Mouse (Mus musculus): ENCODE measurements around the gene Nr2c2ap.

Gene Nr2c2ap

GRCm38 (mm10) chr8:70117611-70118010, 13.5 kb upstream of the Nr2c2ap start:
- in situ Hi-C loops (cut with MboI; ENCODE audit: low pct_unique_long_range_greater_than_20kb in 1 of 2, low sequenced_read_pairs in 2 of 2, unreplicated experiment in 1 of 2) = no loop called here

DNA sequence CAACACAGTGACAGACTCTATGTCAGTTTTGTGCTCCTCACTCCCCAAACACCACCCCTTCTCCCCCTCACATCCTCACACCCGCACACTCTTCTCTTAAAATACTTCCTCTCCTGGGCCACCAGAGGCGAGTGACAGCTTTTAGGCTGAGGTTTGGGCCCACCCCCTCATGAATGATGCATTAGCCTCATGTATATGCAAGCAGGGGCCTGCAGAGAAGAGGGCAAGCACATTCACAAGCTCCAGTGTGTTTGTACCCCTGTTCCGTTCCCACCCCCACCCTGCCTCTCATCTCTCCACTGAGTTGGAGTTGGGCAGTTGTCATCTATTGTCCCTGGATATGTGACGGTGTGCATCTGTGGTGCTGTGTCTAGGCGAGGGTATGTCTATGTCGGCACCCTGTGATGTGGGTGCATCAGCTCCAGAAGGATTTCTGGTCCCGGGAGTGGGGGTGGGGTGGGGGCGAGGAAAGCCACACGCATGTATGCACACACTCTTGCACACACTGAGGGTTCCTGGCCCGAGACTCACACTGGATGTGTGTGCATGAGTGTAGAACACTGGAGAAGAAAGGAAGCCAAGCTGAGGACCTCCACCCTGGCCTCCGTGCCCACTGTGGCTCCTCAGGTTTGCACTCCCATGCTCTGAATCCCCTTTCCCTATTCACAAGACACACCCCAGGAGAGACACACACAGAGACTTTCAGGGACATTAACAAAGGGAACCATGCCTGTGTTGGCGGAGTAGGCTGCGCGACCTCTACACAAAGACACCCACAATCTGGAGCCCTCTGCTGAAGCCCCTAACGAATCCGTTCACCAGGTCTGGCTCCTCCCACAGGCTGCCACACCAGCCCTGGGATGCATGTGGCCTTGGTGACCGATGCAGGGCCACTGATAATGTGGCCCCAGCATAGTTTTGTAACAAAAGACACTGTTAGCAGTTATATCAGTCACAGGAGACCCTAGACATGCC, 12.1 kb upstream of the Nr2c2ap start:
- in situ Hi-C loops (cut with MboI; ENCODE audit: low pct_unique_long_range_greater_than_20kb in 1 of 2, low sequenced_read_pairs in 2 of 2, unreplicated experiment in 1 of 2) = no loop called here

DNA sequence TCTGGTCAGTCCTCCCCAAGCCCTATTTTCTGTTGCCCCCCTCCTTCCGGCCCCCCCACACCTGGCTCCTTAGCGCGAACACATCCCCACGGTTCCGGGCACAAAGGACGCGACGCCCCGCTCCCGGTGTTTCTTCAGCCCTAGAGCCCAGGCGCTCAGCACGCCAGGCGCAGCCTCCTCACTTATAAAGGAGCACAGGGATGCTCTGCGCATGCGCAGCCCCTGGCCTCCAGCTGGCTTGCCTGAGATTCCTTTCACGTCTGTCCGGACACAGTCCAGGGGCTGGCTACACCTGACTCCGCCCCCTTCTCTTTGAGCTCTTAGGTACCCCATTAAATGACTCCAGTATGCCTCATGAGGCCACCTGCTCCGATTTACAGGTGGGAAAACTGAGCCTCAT, 10.5 kb upstream of the Nr2c2ap start, which contains the start of gene Ncan:
Gene Ncan (minus strand): TSS at position 207 of the 400 bp plus-strand sequence.
- in situ Hi-C loops (cut with MboI; ENCODE audit: low pct_unique_long_range_greater_than_20kb in 1 of 2, low sequenced_read_pairs in 2 of 2, unreplicated experiment in 1 of 2) = no loop called here

GRCm38 (mm10) chr8:70122863-70123262, 8.3 kb upstream of the Nr2c2ap start:
- in situ Hi-C loops (cut with MboI; ENCODE audit: low pct_unique_long_range_greater_than_20kb in 1 of 2, low sequenced_read_pairs in 2 of 2, unreplicated experiment in 1 of 2) = no loop called here

GRCm38 (mm10) chr8:70124992-70125391, 6.1 kb upstream of the Nr2c2ap start:
- in situ Hi-C loops (cut with MboI; ENCODE audit: low pct_unique_long_range_greater_than_20kb in 1 of 2, low sequenced_read_pairs in 2 of 2, unreplicated experiment in 1 of 2) = no loop called here

DNA sequence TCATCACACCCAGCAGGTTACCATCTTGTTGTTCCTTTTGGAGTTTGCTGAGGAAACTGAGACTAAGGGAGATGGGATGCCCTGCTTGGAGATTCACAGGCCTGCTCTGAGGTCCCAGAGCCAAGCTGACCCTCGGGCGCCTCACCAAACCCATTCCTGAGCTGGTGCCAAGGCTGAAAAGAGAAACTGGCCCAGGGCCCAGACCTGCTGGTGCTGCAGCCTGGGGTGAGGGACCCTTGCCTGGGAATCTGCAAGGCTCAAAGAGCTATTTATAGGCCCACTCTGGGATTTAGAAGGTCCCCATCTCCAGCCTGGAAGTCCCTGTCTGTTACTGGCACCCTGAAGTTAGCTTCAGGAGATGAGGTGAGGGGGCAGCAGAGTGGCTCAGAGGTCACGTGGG, 2.7 kb upstream of the Nr2c2ap start:
- in situ Hi-C loops (cut with MboI; ENCODE audit: low pct_unique_long_range_greater_than_20kb in 1 of 2, low sequenced_read_pairs in 2 of 2, unreplicated experiment in 1 of 2) = no loop called here

DNA sequence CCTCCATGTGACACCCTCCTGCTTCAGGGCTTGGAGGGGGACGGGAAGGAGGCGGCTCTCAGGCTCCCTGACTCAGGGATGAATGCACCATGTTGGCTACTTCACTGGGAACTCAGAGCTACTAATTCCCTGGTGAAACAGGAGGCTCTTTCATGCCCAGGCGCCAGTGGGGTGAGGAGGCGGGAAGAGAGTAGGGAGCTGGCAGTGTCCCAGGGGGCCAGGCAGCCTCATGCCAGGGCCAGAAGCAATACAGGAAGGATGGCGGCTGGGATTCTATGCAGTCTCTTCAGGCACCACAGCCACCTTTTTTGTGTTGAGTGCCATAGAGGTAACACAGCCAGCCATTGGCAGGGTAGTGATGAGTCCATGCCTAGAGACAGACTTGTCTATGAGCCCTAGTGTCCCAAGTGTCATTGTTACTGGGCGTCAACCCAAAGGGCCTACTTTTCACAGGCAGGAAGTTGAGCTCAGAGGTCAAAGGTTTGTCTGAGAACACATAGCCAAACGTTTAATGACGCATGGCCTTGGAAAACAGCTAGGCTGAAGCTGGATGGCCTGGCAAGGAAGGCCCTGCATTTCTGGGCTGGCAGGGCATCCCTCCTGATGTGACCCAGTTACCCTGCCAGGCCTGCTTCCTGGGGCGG, 1.7 kb upstream of the Nr2c2ap start:
- in situ Hi-C loops (cut with MboI; ENCODE audit: low pct_unique_long_range_greater_than_20kb in 1 of 2, low sequenced_read_pairs in 2 of 2, unreplicated experiment in 1 of 2) = no loop called here

DNA sequence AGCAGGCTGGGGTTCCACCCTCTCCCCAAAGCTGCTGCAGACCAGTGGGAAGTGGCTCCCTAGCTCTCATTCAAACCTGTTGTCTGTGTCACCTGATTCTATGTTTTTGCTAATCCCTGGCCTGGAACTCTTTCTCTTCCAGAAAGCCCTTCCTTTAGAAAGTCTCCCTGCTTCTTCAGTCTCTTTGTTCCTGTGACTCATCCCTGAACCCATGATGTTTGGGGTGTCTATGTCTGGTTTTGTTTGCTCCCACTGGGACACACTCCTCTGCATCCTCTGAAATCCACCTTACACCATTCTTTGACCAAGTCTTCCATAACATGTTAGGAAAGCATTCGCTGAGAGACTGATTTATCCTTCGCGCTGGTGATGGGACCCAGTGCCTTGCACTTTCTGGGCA, 1.1 kb upstream of the Nr2c2ap start:
- in situ Hi-C loops (cut with MboI; ENCODE audit: low pct_unique_long_range_greater_than_20kb in 1 of 2, low sequenced_read_pairs in 2 of 2, unreplicated experiment in 1 of 2) = no loop called here

GRCm38 (mm10) chr8:70134086-70134485, 3.0 kb downstream of the Nr2c2ap start:
- in situ Hi-C loops (cut with MboI; ENCODE audit: low pct_unique_long_range_greater_than_20kb in 1 of 2, low sequenced_read_pairs in 2 of 2, unreplicated experiment in 1 of 2) = no loop called here

GRCm38 (mm10) chr8:70134931-70135330, 3.8 kb downstream of the Nr2c2ap start:
- in situ Hi-C loops (cut with MboI; ENCODE audit: low pct_unique_long_range_greater_than_20kb in 1 of 2, low sequenced_read_pairs in 2 of 2, unreplicated experiment in 1 of 2) = no loop called here

DNA sequence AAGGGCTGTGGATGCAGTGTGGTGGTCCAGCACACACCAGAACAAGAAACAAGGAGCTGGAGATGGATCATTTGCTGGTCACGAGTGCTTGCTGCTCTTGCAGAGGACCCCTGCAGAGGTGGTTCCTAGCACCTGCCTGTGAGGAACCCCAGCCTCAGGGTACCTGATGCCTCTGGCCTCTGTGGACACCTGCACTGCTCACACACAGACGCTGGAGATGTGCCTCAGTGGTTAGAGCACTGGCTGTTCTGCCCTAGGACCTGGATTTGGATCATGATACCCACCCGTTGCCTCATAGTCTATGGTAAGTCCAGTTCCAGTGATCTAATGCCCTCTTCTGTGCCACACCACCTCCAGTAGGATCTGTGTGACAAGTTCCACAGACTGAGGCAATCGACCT, 5.5 kb downstream of the Nr2c2ap start:
- in situ Hi-C loops (cut with MboI; ENCODE audit: low pct_unique_long_range_greater_than_20kb in 1 of 2, low sequenced_read_pairs in 2 of 2, unreplicated experiment in 1 of 2) = no loop called here

- in situ Hi-C loops (cut with MboI; ENCODE audit: low pct_unique_long_range_greater_than_20kb in 1 of 2, low sequenced_read_pairs in 2 of 2, unreplicated experiment in 1 of 2) = no loop called here
Measured at GRCm38 (mm10) chr8:70137890-70138289, 6.8 kb downstream of the Nr2c2ap start.

GRCm38 (mm10) chr8:70139026-70139857, 8.1 kb downstream of the Nr2c2ap start, which contains the start of the genes Rfxank, Borcs8 and Mef2b:
Rfxank (minus strand) TSS chr8:70139154.
Borcs8 (plus strand) TSS chr8:70139499.
Mef2b (plus strand) TSS chr8:70139711.
- in situ Hi-C loops (cut with MboI; ENCODE audit: low pct_unique_long_range_greater_than_20kb in 1 of 2, low sequenced_read_pairs in 2 of 2, unreplicated experiment in 1 of 2) = no loop called here

GRCm38 (mm10) chr8:70139981-70140380, 8.8 kb downstream of the Nr2c2ap start:
- in situ Hi-C loops (cut with MboI; ENCODE audit: low pct_unique_long_range_greater_than_20kb in 1 of 2, low sequenced_read_pairs in 2 of 2, unreplicated experiment in 1 of 2) = no loop called here

- in situ Hi-C loops (cut with MboI; ENCODE audit: low pct_unique_long_range_greater_than_20kb in 1 of 2, low sequenced_read_pairs in 2 of 2, unreplicated experiment in 1 of 2) = no loop called here
Measured at GRCm38 (mm10) chr8:70147678-70148607, 16.8 kb downstream of the Nr2c2ap start.

DNA sequence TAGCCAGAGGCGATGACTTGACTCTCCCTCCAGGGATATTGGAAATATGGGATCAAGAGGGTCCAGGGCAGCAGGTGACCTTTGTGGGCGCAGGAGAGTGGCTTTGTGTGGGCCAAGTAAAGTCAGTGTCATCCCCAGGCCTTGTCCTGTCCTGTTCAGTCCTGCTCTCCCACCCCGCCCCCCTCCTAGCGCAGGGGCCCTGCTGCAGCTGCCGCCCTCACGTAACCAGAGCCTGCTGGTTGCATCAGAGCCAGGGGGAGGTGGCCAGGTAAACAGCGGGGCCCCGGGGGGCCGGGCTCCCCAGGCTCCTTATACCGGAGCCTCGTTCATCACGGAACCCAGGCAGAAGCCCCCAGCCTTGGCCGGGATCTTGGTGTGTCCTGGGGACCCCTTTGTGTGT, 19.0 kb downstream of the Nr2c2ap start:
- in situ Hi-C loops (cut with MboI; ENCODE audit: low pct_unique_long_range_greater_than_20kb in 1 of 2, low sequenced_read_pairs in 2 of 2, unreplicated experiment in 1 of 2) = no loop called here

- in situ Hi-C loops (cut with MboI; ENCODE audit: low pct_unique_long_range_greater_than_20kb in 1 of 2, low sequenced_read_pairs in 2 of 2, unreplicated experiment in 1 of 2) = no loop called here
Measured at GRCm38 (mm10) chr8:70152537-70153257, 21.6 kb downstream of the Nr2c2ap start.

Data from mouse embryonic stem cell (cell line).